8 mouse cellular contexts compared by ENCODE assay signal in genomic region chr13:91223587-91224437, GRCm38 (mm10). TPM values are rescaled to one million over a fixed set of nuclear protein-coding genes. Genes with fewer than 3 reads are reported as not detected.
DNase-seq lines count a peak whose midpoint lies in the region; ATAC-seq and TF ChIP-seq lines count a peak whose summit lies in the region.

TSS of gene Atg10 (minus strand) at chr13:91223968.

- H3K36me3 ChIP-seq in megakaryocyte, embryonic 14.5 days (replicated peaks; ENCODE audit: low read length): no peaks in the 10 kb centered on the region

- H3K9me3 ChIP-seq in megakaryocyte, embryonic 14.5 days: no peaks in the 10 kb centered on the region

- peak; percentile 99 for DNase-seq in ZHBTc4 (ENCODE audit: low read depth, low spot score)
- peak; percentile 97 for DNase-seq in gastrocnemius, adult 2 months
- peak; percentile 74 for DNase-seq in hindlimb bud, embryonic 11.5 days (ENCODE audit: extremely low spot score, low read depth, low spot score)
- peak; percentile 80 to 88 for DNase-seq in left cerebral cortex, adult 8-10 months (ENCODE audit: low spot score in 2 of 2)
- DNase-seq in right cerebral cortex, postnatal 10 days (ENCODE audit: low spot score in 2 of 2): peak; percentile 90 to 92
- peak; percentile 85 for DNase-seq in urinary bladder, postnatal 25 days (ENCODE audit: low spot score)

- peak within 1 kb of the TSS; percentile 96 for H3K4me3 ChIP-seq in gastrocnemius, adult 2 months
- peak within 1 kb of the TSS; percentile 97 for H3K4me3 ChIP-seq in megakaryocyte, embryonic 14.5 days (replicated peaks)

- no peak for TF ChIP-seq CTCF in gastrocnemius, adult 2 months (IDR thresholded peaks at IDR 0.05)

- peak within 1 kb of the TSS; percentile 99 for H3K27ac ChIP-seq in gastrocnemius, adult 2 months

- ATAC-seq in common myeloid progenitor, adult 5-6 weeks (replicated peaks; ENCODE audit: low read depth, poor library complexity, severe bottlenecking): peak; percentile 91

- intact Hi-C loops in gastrocnemius, adult 2 months (cut with DNase I): loop anchor here (5.0 to 10.0 kb wide), 4 partner anchors 141 to 411 kb away; partner anchors contain the start of genes Rps23 and Ssbp2

- H3K27me3 ChIP-seq in megakaryocyte, embryonic 14.5 days (replicated peaks): peaks cover 2% of the 10 kb centered on the region

- peaks cover 22% of the 10 kb centered on the region for H3K4me1 ChIP-seq in megakaryocyte, embryonic 14.5 days

RNA-seq across cellular contexts. Expression of gene Atg10, which starts in this region (rescaled TPM):
- total RNA-seq in common myeloid progenitor, adult 5-6 weeks (2017): 7.3 and 24.2 TPM in 2 replicates
- total RNA-seq in gastrocnemius, adult 2 months (2021): 10 to 100 TPM in 1 of 2 experiments, 1 to 10 TPM in 1; 9.6 to 14.9 TPM
- total RNA-seq in left cerebral cortex, adult 8-10 months (2022): 10 to 100 TPM; 19.2 to 21.1 (median 19.9) TPM
- polyA plus RNA-seq in megakaryocyte, embryonic 14.5 days (2012; ENCODE audit: insufficient read depth, low replicate concordance): 0.46 TPM in 1 of 2 replicates, not detected in the other

Comparison
In these comparisons a context has a peak if more than half of its experiments do, and no peak if none do; other contexts are left out.
1. Peak in every context shown above with its lines: DNase-seq, ATAC-seq, H3K4me3 ChIP-seq and H3K27ac ChIP-seq.